Comparison of ENCODE assay signal across 8 mouse cellular contexts in genomic region chr16:49792446-49792878, GRCm38 (mm10). TPM values are rescaled to one million over a fixed set of nuclear protein-coding genes. Genes with fewer than 3 reads are reported as not detected.
DNase-seq lines count a peak whose midpoint lies in the region; ATAC-seq and TF ChIP-seq lines count a peak whose summit lies in the region.

No protein-coding gene starts in this region.

- H3K4me3 ChIP-seq in gastrocnemius, adult 2 months, result peak overlapping the region; percentile 40
- peak overlapping the region; percentile 15; the same call in 1 of the 2 replicates for H3K4me3 ChIP-seq in lung, embryonic 16.5 days (ENCODE audit: low read length)
- no peak overlapping the region for H3K4me3 ChIP-seq in forebrain, embryonic 10.5 days

- ATAC-seq in lung, embryonic 16.5 days (ENCODE audit: low read depth), result peak; percentile 86

- no peak for TF ChIP-seq CTCF in gastrocnemius, adult 2 months (IDR thresholded peaks at IDR 0.05)

- intact Hi-C loops in gastrocnemius, adult 2 months (cut with DNase I), result no loop called here

- H3K4me1 ChIP-seq in lung, embryonic 16.5 days (replicated peaks; ENCODE audit: control insufficient read depth, insufficient read depth, low read length), result peaks cover 8% of the 10 kb centered on the region; the same call in 1 of the 2 replicates
- no peaks in the 10 kb centered on the region for H3K4me1 ChIP-seq in forebrain, embryonic 10.5 days

- H3K4me2 ChIP-seq in lung, embryonic 16.5 days (ENCODE audit: low read depth, low read length), result peak overlapping the region; percentile 48

- 20% methylated on average over 9 of the region's 9 CpGs for WGBS in lung, embryonic 16.5 days
- WGBS in forebrain, embryonic 10.5 days, result 84% methylated on average over 9 of the region's 9 CpGs

- no peaks in the 10 kb centered on the region for H3K27me3 ChIP-seq in lung, embryonic 16.5 days (ENCODE audit: control insufficient read depth, insufficient read depth, low read depth, low read length)
- no peaks in the 10 kb centered on the region for H3K27me3 ChIP-seq in forebrain, embryonic 10.5 days (ENCODE audit: poor library complexity, severe bottlenecking)

- no peaks in the 10 kb centered on the region for H3K36me3 ChIP-seq in lung, embryonic 16.5 days (ENCODE audit: control insufficient read depth, insufficient read depth, low read length)
- no peaks in the 10 kb centered on the region for H3K36me3 ChIP-seq in forebrain, embryonic 10.5 days (replicated peaks)

- H3K9ac ChIP-seq in lung, embryonic 16.5 days (ENCODE audit: low read length), result peak overlapping the region; percentile 3; the same call in 1 of the 2 replicates

- peak; percentile 24 for DNase-seq in gastrocnemius, adult 2 months
- DNase-seq in gastrocnemius, postnatal 25 days, result no peak
- peak; percentile 41 for DNase-seq in T-cell, adult 2 months (ENCODE audit: low spot score)
- DNase-seq in heart, postnatal 4 days, result peak; percentile 66
- DNase-seq in forebrain, embryonic 10.5 days (ENCODE audit: extremely low spot score, low spot score), result no peak
- DNase-seq in urinary bladder, postnatal 25 days (ENCODE audit: low spot score), result no peak
- no peak for DNase-seq in cerebellum, adult 11-12 months

- no peaks in the 10 kb centered on the region for H3K9me3 ChIP-seq in lung, embryonic 16.5 days (ENCODE audit: control insufficient read depth, low read length)
- no peaks in the 10 kb centered on the region for H3K9me3 ChIP-seq in forebrain, embryonic 10.5 days

- no peak overlapping the region for H3K27ac ChIP-seq in gastrocnemius, adult 2 months
- peak overlapping the region; percentile 29; the same call in 1 of the 2 replicates for H3K27ac ChIP-seq in lung, embryonic 16.5 days (ENCODE audit: low read length)
- H3K27ac ChIP-seq in forebrain, embryonic 10.5 days, result no peak overlapping the region

RNA-seq across cellular contexts. Expression of gene Cd47, which starts 7.9 kb away (rescaled TPM):
- 10 to 100 TPM; 24.0 to 29.3 TPM for total RNA-seq in gastrocnemius, adult 2 months (2021)
- total RNA-seq in gastrocnemius, postnatal 25 days (2021), result 10 to 100 TPM; 23.3 to 28.9 TPM
- total RNA-seq in heart, postnatal 4 days (2021), result 10 to 100 TPM; 57.3 to 58.4 TPM
- polyA plus RNA-seq in lung, embryonic 16.5 days (2015; fragmentation: Nextera tagmentation; extraction: Ambion mirVana), result 136 TPM in 2 replicates
- 31.9 and 32.8 TPM in 2 replicates for polyA plus RNA-seq in forebrain, embryonic 10.5 days (2016; fragmentation: Nextera tagmentation; extraction: Ambion mirVana)

Comparison
In these comparisons a context has a peak if more than half of its experiments do, and no peak if none do; other contexts are left out.
1. DNase-seq: peak in gastrocnemius, adult 2 months (single experiment), T-cell, adult 2 months (single experiment) and heart, postnatal 4 days (single experiment); none in gastrocnemius, postnatal 25 days (single experiment), forebrain, embryonic 10.5 days (single experiment), urinary bladder, postnatal 25 days (single experiment) and cerebellum, adult 11-12 months (single experiment).